Mouse (Mus musculus): Measurements from ENCODE around the gene Gbf1. TPM values are rescaled to one million over a fixed set of nuclear protein-coding genes. Genes with fewer than 3 reads are reported as not detected.

Gbf1 gene
- total and polyA plus RNA-seq, 3 experiments: 23.7 to 400 (median 54.1) TPM

DNA sequence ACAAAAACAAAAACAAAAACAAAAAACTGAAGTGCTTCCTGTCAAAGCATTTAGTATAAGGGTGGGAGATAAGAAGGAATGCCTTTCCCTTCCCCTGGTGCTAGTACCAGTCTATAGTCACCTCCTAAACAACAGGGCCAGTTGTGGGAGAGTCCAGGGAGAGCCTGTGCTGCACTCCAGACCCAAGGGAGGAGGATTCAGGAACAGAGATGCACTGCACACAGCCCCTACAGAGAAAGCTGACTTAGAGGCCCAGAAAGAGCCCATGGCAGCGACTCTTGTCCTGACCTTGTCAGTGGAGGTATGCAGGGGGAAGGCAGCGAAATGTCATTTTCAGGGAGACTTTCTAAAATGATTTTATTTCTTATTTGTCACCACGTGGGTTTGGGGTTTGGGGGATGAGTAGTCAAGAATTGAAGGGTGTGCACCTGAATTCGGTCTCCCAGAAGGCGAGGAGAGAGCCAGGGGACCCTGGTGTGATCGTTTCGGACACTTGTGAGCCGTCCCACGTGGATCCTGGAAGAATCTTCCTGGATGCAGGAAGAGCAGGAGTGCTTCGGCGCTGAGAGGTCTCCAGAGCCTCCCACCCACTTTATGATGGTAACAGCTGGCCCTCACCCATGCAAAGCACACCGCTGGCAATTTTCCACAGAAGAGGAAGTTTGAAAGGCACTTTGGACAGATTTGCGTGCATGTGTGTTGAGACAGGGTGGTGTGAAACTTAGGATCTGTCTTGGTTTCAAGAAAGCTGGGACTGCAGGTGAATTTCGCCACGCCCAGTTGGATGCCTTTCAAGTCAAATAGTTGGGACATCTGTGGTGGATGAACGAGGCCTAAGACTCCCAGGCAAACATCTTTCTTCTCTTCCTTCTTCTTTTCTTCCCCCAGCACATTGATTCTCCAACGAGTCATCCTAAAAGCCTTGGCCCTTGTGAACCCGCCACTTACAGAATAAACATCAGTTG lies 151.2 kb downstream of the Gbf1 start:
- DNase-seq (ENCODE audit: low read depth, low spot score): no peak
- no peak overlapping the region; the same call in 1 of the 2 replicates for H3K27ac ChIP-seq (ENCODE audit: control insufficient read depth, low read depth, low read length)
- peak; percentile 58 for TF ChIP-seq MAX (IDR thresholded peaks at IDR 0.05; ENCODE audit: low read length)
- peak; percentile 35; the same call in 1 of the 2 replicates for TF ChIP-seq MYC (IDR thresholded peaks at IDR 0.05; ENCODE audit: low read depth, low read length)
- 0 out of 2 replicates have a peak, but pooled peaks have one; percentile 24 for TF ChIP-seq CHD1 (IDR thresholded peaks at IDR 0.05; ENCODE audit: low read depth, low read length)
- 0 out of 2 replicates have a peak, but pooled peaks have one; percentile 24 for TF ChIP-seq KAT2A (conservative IDR thresholded peaks at IDR 0.05; ENCODE audit: low read depth, low read length)
- TF ChIP-seq TAL1 (IDR thresholded peaks at IDR 0.05; ENCODE audit: low read length): no peak
- no peak for TF ChIP-seq GATA1 (IDR thresholded peaks at IDR 0.05; ENCODE audit: low read depth, low read length)
- 0 out of 2 replicates have a peak, but pooled peaks have one; percentile 23 for TF ChIP-seq MYB (IDR thresholded peaks at IDR 0.05; ENCODE audit: low read depth, low read length)
- TF ChIP-seq SMC3 (IDR thresholded peaks at IDR 0.05; ENCODE audit: low read depth, low read length): no peak
- TF ChIP-seq ZMIZ1 (IDR thresholded peaks at IDR 0.05; ENCODE audit: low read depth, low read length): no peak
- no peak for TF ChIP-seq NELFE (IDR thresholded peaks at IDR 0.05; ENCODE audit: low read depth, low read length)
- no peak for TF ChIP-seq JUND (IDR thresholded peaks at IDR 0.05; ENCODE audit: low read depth, low read length)
- TF ChIP-seq MEF2A (IDR thresholded peaks at IDR 0.05; ENCODE audit: extremely low read depth, insufficient replicate concordance, low read depth, low read length, poor library complexity, severe bottlenecking): no peak
- TF ChIP-seq USF2 (IDR thresholded peaks at IDR 0.05; ENCODE audit: borderline replicate concordance in 1 of 2, insufficient read depth in 1 of 2, low read depth in 1 of 2, low read length in 2 of 2): no peak
- TF ChIP-seq ELF1 (IDR thresholded peaks at IDR 0.05; ENCODE audit: low read depth, low read length): no peak
- TF ChIP-seq USF1 (IDR thresholded peaks at IDR 0.05; ENCODE audit: low read depth, low read length): no peak
- no peak for TF ChIP-seq SIN3A (IDR thresholded peaks at IDR 0.05; ENCODE audit: low read length)
- peaks cover 0 to 14% of the 10 kb centered on the region in 2 experiments; a peak in 2 of 4 replicates for H3K36me3 ChIP-seq (ENCODE audit: control insufficient read depth in 1 of 2, insufficient read depth in 2 of 2, low read length in 2 of 2)
- H3K4me3 ChIP-seq (ENCODE audit: control insufficient read depth in 1 of 2, insufficient read depth in 1 of 2, low read depth in 2 of 2, low read length in 2 of 2): peak overlapping the region; percentile 77 to 82
- no peaks in the 10 kb centered on the region for H3K27me3 ChIP-seq (ENCODE audit: control insufficient read depth in 1 of 2, insufficient read depth in 2 of 2, low read length in 2 of 2)
- peaks cover 6 to 20% of the 10 kb centered on the region in 2 experiments for H3K4me1 ChIP-seq (ENCODE audit: control insufficient read depth in 1 of 2, insufficient read depth in 2 of 2, low read length in 2 of 2)
- no peaks in the 10 kb centered on the region for H3K9me3 ChIP-seq (replicated peaks; ENCODE audit: insufficient read depth, low read length)
- peaks cover 3% of the 10 kb centered on the region; the same call in 1 of the 2 replicates for H3K79me2 ChIP-seq (ENCODE audit: control insufficient read depth, insufficient read depth, low read length, poor library complexity)
- H3K9ac ChIP-seq (ENCODE audit: control insufficient read depth, low read depth, low read length, poor library complexity, severe bottlenecking): peak overlapping the region; percentile 41

DNA sequence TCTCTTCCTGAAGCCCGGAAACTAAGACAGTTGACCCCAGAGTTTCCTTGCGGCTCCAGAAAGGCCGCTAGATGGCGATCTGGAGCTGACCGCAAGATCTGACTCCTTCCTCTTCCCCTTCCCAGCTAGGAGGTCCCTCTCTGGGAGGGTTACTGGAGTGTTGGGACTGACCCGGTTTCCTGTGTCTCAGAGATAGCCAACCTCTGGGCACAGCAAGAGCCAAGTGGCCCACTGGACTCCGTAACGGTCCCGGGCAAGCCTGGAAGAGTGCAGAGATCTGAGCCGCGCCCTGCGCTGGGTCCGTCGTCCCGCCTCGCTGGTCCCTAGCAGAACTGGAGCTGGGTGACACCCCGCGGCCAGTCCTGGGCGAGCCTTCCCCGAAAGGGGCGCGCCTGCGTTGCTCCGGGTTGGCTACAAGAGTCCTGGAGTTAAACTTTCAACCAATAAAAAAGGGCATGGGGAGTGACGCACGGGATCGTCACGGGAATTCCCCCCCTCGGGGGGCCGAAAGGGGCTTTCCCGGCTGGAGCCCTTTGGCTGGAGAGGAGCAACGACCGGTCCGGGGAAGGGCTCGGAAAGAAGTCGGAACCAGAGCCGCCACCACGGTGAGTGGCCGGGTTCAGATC lies 152.0 kb downstream of the Gbf1 start, which contains the start of gene Nfkb2:
Gene Nfkb2, plus strand, starts transcription at position 105 of the 626 bp plus-strand sequence.
- peaks cover 0 to 14% of the 10 kb centered on the region in 2 experiments; a peak in 2 of 4 replicates for H3K36me3 ChIP-seq (ENCODE audit: control insufficient read depth in 1 of 2, insufficient read depth in 2 of 2, low read length in 2 of 2)
- peak within 1 kb of the TSS; percentile 92 for H3K9ac ChIP-seq (ENCODE audit: control insufficient read depth, low read depth, low read length, poor library complexity, severe bottlenecking)
- H3K4me3 ChIP-seq (ENCODE audit: control insufficient read depth in 1 of 2, insufficient read depth in 1 of 2, low read depth in 2 of 2, low read length in 2 of 2): peak within 1 kb of the TSS; percentile 77 to 82
- no peaks in the 10 kb centered on the region for H3K27me3 ChIP-seq (ENCODE audit: control insufficient read depth in 1 of 2, insufficient read depth in 2 of 2, low read length in 2 of 2)
- peak within 1 kb of the TSS; percentile 80 for H3K27ac ChIP-seq (ENCODE audit: control insufficient read depth, low read depth, low read length)
- H3K79me2 ChIP-seq (ENCODE audit: control insufficient read depth, insufficient read depth, low read length, poor library complexity): peaks cover 3% of the 10 kb centered on the region; the same call in 1 of the 2 replicates
- no peaks in the 10 kb centered on the region for H3K9me3 ChIP-seq (replicated peaks; ENCODE audit: insufficient read depth, low read length)
- DNase-seq (ENCODE audit: low read depth, low spot score): peak; percentile 99
- H3K4me1 ChIP-seq (ENCODE audit: control insufficient read depth in 1 of 2, insufficient read depth in 2 of 2, low read length in 2 of 2): peaks cover 6 to 20% of the 10 kb centered on the region in 2 experiments
- TF ChIP-seq ZMIZ1 (IDR thresholded peaks at IDR 0.05; ENCODE audit: low read depth, low read length): 0 out of 2 replicates have a peak, but pooled peaks have one; percentile 11
- no peak for TF ChIP-seq GABPA (IDR thresholded peaks at IDR 0.05; ENCODE audit: low read depth, low read length)
- TF ChIP-seq SMC3 (IDR thresholded peaks at IDR 0.05; ENCODE audit: low read depth, low read length): peak; percentile 87
- peak; percentile 70 for TF ChIP-seq CHD2 (IDR thresholded peaks at IDR 0.05; ENCODE audit: low read length)
- peak; percentile 63 for TF ChIP-seq HCFC1 (IDR thresholded peaks at IDR 0.05; ENCODE audit: low read depth, low read length)
- TF ChIP-seq MYC (IDR thresholded peaks at IDR 0.05; ENCODE audit: low read depth, low read length): no peak; the same call in 1 of the 2 replicates
- TF ChIP-seq TBP (IDR thresholded peaks at IDR 0.05; ENCODE audit: low read depth, low read length): no peak
- TF ChIP-seq CTCF (IDR thresholded peaks at IDR 0.05 in 2 of 3, conservative IDR thresholded peaks at IDR 0.05 in 1 of 3; ENCODE audit: control insufficient read depth in 1 of 3, insufficient read depth in 1 of 3, low read depth in 2 of 3, low read length in 3 of 3, poor library complexity in 1 of 3, severe bottlenecking in 1 of 3): peak; percentile 96 to 97 (median 96)
- peak; percentile 40; the same call in 1 of the 2 replicates for TF ChIP-seq BHLHE40 (IDR thresholded peaks at IDR 0.05; ENCODE audit: borderline replicate concordance, low read depth, low read length)
- TF ChIP-seq GATA1 (IDR thresholded peaks at IDR 0.05; ENCODE audit: low read depth, low read length): no peak
- TF ChIP-seq EP300 (IDR thresholded peaks at IDR 0.05; ENCODE audit: low read depth in 1 of 2, low read length in 2 of 2): peak; percentile 36 to 52; a peak in 1 of 4 replicates
- no peak for TF ChIP-seq MAFK (IDR thresholded peaks at IDR 0.05; ENCODE audit: borderline replicate concordance, low read depth, low read length)
- TF ChIP-seq MAZ (IDR thresholded peaks at IDR 0.05; ENCODE audit: low read depth, low read length): peak; percentile 98
- peak; percentile 61; the same call in 1 of the 2 replicates for TF ChIP-seq ZC3H11A (IDR thresholded peaks at IDR 0.05; ENCODE audit: low read depth, low read length)
- no peak for TF ChIP-seq TCF12 (IDR thresholded peaks at IDR 0.05; ENCODE audit: low read depth, low read length)

All from MEL (cell line).